Mouse (Mus musculus) kidney, adult 2 months (tissue): Measurements from ENCODE around the gene Tmem52b.

Source experiments
- CTCF ChIP-seq: fragments of 200-500 bp; conservative IDR thresholded peaks from 2 replicates; pipeline ENCODE4 v1.5.1; 2011; ENCODE audit warnings: low read depth, mild to moderate bottlenecking, control low read depth, low read length, moderate library complexity, mixed read lengths; ENCODE audit not compliant: insufficient read depth, insufficient read length
- POLR2A ChIP-seq: fragments of 200-500 bp; IDR thresholded peaks from one replicate; pipeline ENCODE4 v1.6.1; 2011; ENCODE audit warnings: low read depth, low read length, control low read depth

- no peak for TF ChIP-seq CTCF
- no peak for TF ChIP-seq POLR2A
Measured at GRCm38 (mm10) chr6:129541931-129542330, 29.6 kb downstream of the Tmem52b start.
